Mouse (Mus musculus): Measurements from ENCODE around the gene Morf4l1.

- TF ChIP-seq CTCF (IDR thresholded peaks at IDR 0.05; ENCODE audit: low read depth, low read length) (no peak), POLR2A (IDR thresholded peaks at IDR 0.05; ENCODE audit: borderline replicate concordance, low read depth, low read length) (no peak)
Measured at GRCm38 (mm10) chr9:90045191-90045590, 69.4 kb downstream of the Morf4l1 start.

Data from bone marrow macrophage, adult 2 months (primary cell).